Mouse (Mus musculus) embryonic facial prominence, embryonic 12.5 days (tissue): ENCODE data around the gene Kcnh5. TPM values are rescaled to one million over a fixed set of nuclear protein-coding genes. Genes with fewer than 3 reads are reported as not detected.

Experiments used
- ATAC-seq: fragments of 200-750 bp; cut with Nextera tagmentation; 2 replicates; pipeline ENCODE4 v1.8.0; 2017; ENCODE audit not compliant: insufficient number of reproducible peaks, insufficient read depth, low FRiP score, low TSS enrichment
- H3K27ac ChIP-seq: fragments of 300-500 bp; sonication (generic); 2 replicates; pipeline ENCODE4 v1.5.1; 2016; ENCODE audit warnings: mild to moderate bottlenecking
- H3K27me3 ChIP-seq: fragments of 300-500 bp; sonication (generic); 2 replicates; pipeline ENCODE4 v1.6.1; 2016; ENCODE audit warnings: mild to moderate bottlenecking, moderate library complexity
- H3K36me3 ChIP-seq: fragments of 300-500 bp; sonication (generic); 2 replicates; pipeline ENCODE4 v1.6.1; 2016; ENCODE audit warnings: mild to moderate bottlenecking
- H3K4me1 ChIP-seq: fragments of 300-500 bp; sonication (generic); 2 replicates; pipeline ENCODE4 v1.6.1; 2016
- H3K4me2 ChIP-seq: fragments of 300-500 bp; sonication (generic); replicated peaks from 2 replicates; pipeline ENCODE4 v1.6.1; 2016; ENCODE audit warnings: mild to moderate bottlenecking, moderate library complexity
- H3K4me3 ChIP-seq: fragments of 300-500 bp; sonication (generic); 2 replicates; pipeline ENCODE4 v1.5.1; 2016; ENCODE audit warnings: mild to moderate bottlenecking
- H3K9ac ChIP-seq: fragments of 300-500 bp; sonication (generic); 2 replicates; pipeline ENCODE4 v1.6.1; 2016; ENCODE audit warnings: mild to moderate bottlenecking, moderate library complexity
- H3K9me3 ChIP-seq: fragments of 300-500 bp; sonication (generic); 2 replicates; pipeline ENCODE4 v1.6.1; 2016; ENCODE audit warnings: mild to moderate bottlenecking, moderate library complexity
- WGBS: fragments of 180-500 bp; shearing (Covaris S2); methylation state at CpG from one replicate; pipeline ENCODE4 v1.1.7; 2016; 5-methylcytosine and 5-hydroxymethylcytosine counted together
- polyA plus RNA-seq: library from polyadenylated mRNA; unstranded; fragments of >200 nt; fragmentation: Nextera tagmentation; extraction: Ambion mirVana; gene quantifications from 2 replicates; pipeline ENCODE4 v1.2.1, GENCODE M21; 2016

The Kcnh5 gene
- polyA plus RNA-seq, 1 experiment from 2014 or later: 0.45 TPM

DNA sequence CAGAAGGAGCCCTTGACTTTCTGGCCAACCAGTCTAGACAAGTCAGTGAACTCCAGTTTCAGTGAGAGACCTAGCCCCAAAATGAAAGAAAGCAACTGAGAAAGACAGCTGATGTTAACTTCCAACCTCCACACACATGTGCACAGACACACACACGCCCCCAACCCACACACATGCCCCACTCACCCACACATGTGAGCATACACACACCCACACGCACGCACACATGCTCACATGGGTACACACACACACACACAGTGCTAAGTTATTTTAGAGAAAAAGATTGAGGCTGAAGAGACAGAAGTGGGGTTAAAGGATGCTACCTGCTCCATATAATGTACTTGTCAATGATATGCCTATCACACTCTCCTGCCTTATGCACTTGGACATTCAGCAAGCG lies 327.2 kb downstream of the Kcnh5 start:
- no peaks in the 10 kb centered on the region for H3K36me3 ChIP-seq
- H3K4me1 ChIP-seq: no peaks in the 10 kb centered on the region
- H3K27ac ChIP-seq: no peak overlapping the region
- H3K9ac ChIP-seq: no peak overlapping the region
- no peak overlapping the region for H3K4me3 ChIP-seq
- ATAC-seq: no peak
- WGBS: 88% methylated on average over 4 of the region's 4 CpGs
- no peaks in the 10 kb centered on the region for H3K27me3 ChIP-seq
- no peaks in the 10 kb centered on the region for H3K9me3 ChIP-seq
- no peak overlapping the region for H3K4me2 ChIP-seq

DNA sequence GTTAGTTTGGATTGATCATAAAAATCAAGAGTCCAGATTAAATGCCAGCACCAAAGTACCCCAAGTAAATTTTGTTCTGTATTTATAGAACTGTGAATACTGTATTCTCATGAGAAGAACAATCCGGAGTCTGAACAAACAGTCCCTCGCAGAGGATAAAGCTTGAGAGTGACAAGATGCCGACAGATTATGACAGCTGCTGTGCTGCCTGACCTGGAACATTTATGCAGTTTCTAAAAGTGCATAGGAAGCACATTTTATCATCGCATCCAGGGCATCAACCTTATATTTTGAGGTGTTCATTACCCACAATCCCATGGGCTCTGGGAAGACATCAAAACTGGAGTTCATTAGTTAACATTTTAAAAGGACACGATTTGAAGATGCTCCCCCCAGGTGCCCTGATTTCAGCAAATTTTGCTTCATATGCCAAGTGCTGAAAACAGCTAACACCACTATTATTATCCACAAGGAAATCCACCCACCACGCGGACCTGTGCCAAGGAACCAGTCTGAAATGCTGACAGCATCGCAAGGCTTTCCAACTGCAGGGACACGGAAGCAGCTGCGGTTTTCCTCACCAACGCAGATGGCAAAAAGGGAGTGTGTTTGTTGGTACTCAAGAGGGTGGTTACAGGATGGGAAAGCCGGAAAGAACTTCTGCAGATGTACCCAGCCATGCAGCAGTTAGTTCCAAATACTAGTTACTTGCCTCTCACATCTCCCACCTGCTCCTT lies 328.4 kb downstream of the Kcnh5 start:
- H3K27ac ChIP-seq: no peak overlapping the region
- no peak overlapping the region for H3K4me3 ChIP-seq
- H3K9me3 ChIP-seq: no peaks in the 10 kb centered on the region
- no peaks in the 10 kb centered on the region for H3K27me3 ChIP-seq
- no peak overlapping the region for H3K9ac ChIP-seq
- no peak overlapping the region for H3K4me2 ChIP-seq
- ATAC-seq: no peak
- 80% methylated on average over 12 of the region's 12 CpGs for WGBS
- no peaks in the 10 kb centered on the region for H3K4me1 ChIP-seq
- no peaks in the 10 kb centered on the region for H3K36me3 ChIP-seq

Other genes starting within 250 kb of the Kcnh5 start
- 42.7 and 45.5 TPM in 2 replicates for gene Rhoj, start 131.0 kb upstream of the Kcnh5 start, polyA plus RNA-seq
- gene Gphb5, start 239.4 kb upstream of the Kcnh5 start, polyA plus RNA-seq: 0.10 TPM in 1 of 2 replicates, not detected in the other